Mouse (Mus musculus) heart, embryonic 14.5 days (tissue): ENCODE measurements around the gene Ifi27l2b. TPM values are rescaled to one million over a fixed set of nuclear protein-coding genes. Genes with fewer than 3 reads are reported as not detected.
"Not testable (repeated sequence)": the region's sequence is repeated elsewhere in the genome, so short reads cannot be mapped to it uniquely, and the experiment has no call there.

Source experiments
- ATAC-seq: fragments of 200-750 bp; cut with Nextera tagmentation; 2 replicates; pipeline ENCODE4 v1.8.0; 2017; ENCODE audit warnings: low read depth, moderate TSS enrichment; ENCODE audit not compliant: insufficient number of reproducible peaks, insufficient read depth, low FRiP score
- H3K27ac ChIP-seq, 2 experiments: fragments of 200-500 bp in 1 of 2; fragments of 300-500 bp in 1 of 2; sonication (generic) in 1 of 2; replicated peaks in 1 of 2; 2 replicates each; pipeline ENCODE4 v1.5.1; 2012 to 2014; ENCODE audit warnings: low read depth in 2 of 2, low read length in 2 of 2, control low read depth in 1 of 2, mild to moderate bottlenecking in 1 of 2, mixed read lengths in 1 of 2; ENCODE audit not compliant: control insufficient read depth in 1 of 2, insufficient read depth in 1 of 2
- H3K27me3 ChIP-seq: fragments of 300-500 bp; sonication (generic); 2 replicates; pipeline ENCODE4 v1.6.1; 2014; ENCODE audit warnings: mild to moderate bottlenecking, low read length, control low read depth; ENCODE audit not compliant: control insufficient read depth, insufficient read depth
- H3K36me3 ChIP-seq: fragments of 300-500 bp; sonication (generic); 2 replicates; pipeline ENCODE4 v1.6.1; 2014; ENCODE audit warnings: mild to moderate bottlenecking, control low read depth, low read length, mixed read lengths; ENCODE audit not compliant: control insufficient read depth, insufficient read depth
- H3K4me1 ChIP-seq, 2 experiments: fragments of 200-500 bp in 1 of 2; fragments of 300-500 bp in 1 of 2; sonication (generic) in 1 of 2; 2 replicates each; pipeline ENCODE4 v1.6.1; 2012 to 2014; ENCODE audit warnings: low read length in 2 of 2, control low read depth in 1 of 2, mixed read lengths in 1 of 2; ENCODE audit not compliant: control insufficient read depth in 2 of 2, insufficient read depth in 2 of 2
- H3K4me2 ChIP-seq: fragments of 300-500 bp; sonication (generic); 2 replicates; pipeline ENCODE4 v1.6.1; 2014; ENCODE audit warnings: mild to moderate bottlenecking, low read length
- H3K4me3 ChIP-seq, 2 experiments: fragments of 200-500 bp in 1 of 2; fragments of 300-500 bp in 1 of 2; sonication (generic) in 1 of 2; 2 replicates each; pipeline ENCODE4 v1.5.1; 2012 to 2014; ENCODE audit warnings: low read length in 2 of 2, mild to moderate bottlenecking in 2 of 2, control low read depth in 1 of 2, low read depth in 1 of 2, moderate library complexity in 1 of 2; ENCODE audit not compliant: control insufficient read depth in 1 of 2, insufficient read depth in 1 of 2
- H3K9ac ChIP-seq: fragments of 300-500 bp; sonication (generic); 2 replicates; pipeline ENCODE4 v1.6.1; 2014; ENCODE audit warnings: mild to moderate bottlenecking, low read length
- H3K9me3 ChIP-seq: fragments of 300-500 bp; sonication (generic); 2 replicates; pipeline ENCODE4 v1.6.1; 2016; ENCODE audit warnings: low read length, control low read depth; ENCODE audit not compliant: control insufficient read depth
- WGBS: fragments of 180-500 bp; shearing (Covaris S2); extraction: QIAGEN DNeasy Blood & Tissue Kit; methylation state at CpG from one replicate; pipeline ENCODE4 v1.1.7; 2014; 5-methylcytosine and 5-hydroxymethylcytosine counted together
- polyA plus RNA-seq: library from polyadenylated mRNA; unstranded; fragments of >200 nt; fragmentation: Nextera tagmentation; extraction: Ambion mirVana; gene quantifications from 2 replicates; pipeline ENCODE4 v1.2.1, GENCODE M21; 2014

The Ifi27l2b gene
- polyA plus RNA-seq, 1 experiment from 2014 or later = 0.68 TPM

GRCm38 (mm10) chr12:103487750-103488149, 30.7 kb upstream of the Ifi27l2b start:
- Histone ChIP-seq H3K27ac (no peak overlapping the region), H3K27me3 (no peaks in the 10 kb centered on the region), H3K36me3 (no peaks in the 10 kb centered on the region), H3K4me1 (no peaks in the 10 kb centered on the region), H3K9ac (no peak overlapping the region), H3K4me3 (no peak overlapping the region), H3K4me2 (no peak overlapping the region), H3K9me3 (no peaks in the 10 kb centered on the region)
- no peak for ATAC-seq
- WGBS = 68% methylated on average over 2 of the region's 2 CpGs

DNA sequence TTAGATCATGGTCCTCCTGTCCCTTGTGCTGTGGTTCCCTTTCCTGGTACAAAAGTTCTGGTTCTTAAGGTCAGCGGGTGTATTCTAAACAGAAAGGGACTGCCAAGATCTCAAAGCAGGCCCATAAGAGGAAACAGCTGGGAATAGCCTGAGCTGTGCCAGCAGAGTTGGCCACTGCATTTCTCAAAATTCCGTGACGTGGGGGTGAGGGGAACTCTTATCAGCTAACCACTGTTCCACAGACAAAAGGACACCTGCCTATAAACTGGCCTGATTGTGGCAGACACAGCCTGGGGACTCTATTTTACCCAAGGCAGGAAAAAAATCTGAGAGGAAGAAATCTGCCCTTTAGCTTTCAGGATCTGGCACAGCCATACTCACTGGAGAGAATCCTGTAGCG, 30.3 kb upstream of the Ifi27l2b start:
- no peak overlapping the region for H3K4me3 ChIP-seq
- ATAC-seq = peak; percentile 55; the same call in 1 of the 2 replicates
- H3K36me3 ChIP-seq = no peaks in the 10 kb centered on the region
- no peak overlapping the region for H3K4me2 ChIP-seq
- H3K9ac ChIP-seq = no peak overlapping the region
- H3K9me3 ChIP-seq = no peaks in the 10 kb centered on the region
- no peaks in the 10 kb centered on the region for H3K27me3 ChIP-seq
- H3K4me1 ChIP-seq = no peaks in the 10 kb centered on the region
- no peak overlapping the region for H3K27ac ChIP-seq
- WGBS = 41% methylated on average over 4 of the region's 4 CpGs

- H3K4me2 ChIP-seq = no peak overlapping the region
- no peak overlapping the region for H3K27ac ChIP-seq
- no peak for ATAC-seq
- H3K4me1 ChIP-seq = no peaks in the 10 kb centered on the region
- no peaks in the 10 kb centered on the region for H3K36me3 ChIP-seq
- 77% methylated on average over 1 of the region's 1 CpGs for WGBS
- no peaks in the 10 kb centered on the region for H3K9me3 ChIP-seq
- H3K27me3 ChIP-seq = no peaks in the 10 kb centered on the region
- H3K4me3 ChIP-seq = no peak overlapping the region
- no peak overlapping the region for H3K9ac ChIP-seq
These were observed 29.7 kb upstream of the Ifi27l2b start for GRCm38 (mm10) chr12:103486726-103487125.

GRCm38 (mm10) chr12:103484200-103484972, 27.4 kb upstream of the Ifi27l2b start:
- H3K9me3 ChIP-seq, H3K27ac ChIP-seq, H3K4me1 ChIP-seq, H3K27me3 ChIP-seq, H3K36me3 ChIP-seq, H3K4me2 ChIP-seq, H3K4me3 ChIP-seq, ATAC-seq, H3K9ac ChIP-seq: not testable (repeated sequence)
- WGBS = 72% methylated on average over 9 of the region's 9 CpGs

- no peak overlapping the region for H3K4me2 ChIP-seq
- H3K4me1 ChIP-seq = no peaks in the 10 kb centered on the region
- H3K27ac ChIP-seq = no peak overlapping the region
- 60% methylated on average over 2 of the region's 2 CpGs for WGBS
- H3K27me3 ChIP-seq = no peaks in the 10 kb centered on the region
- H3K9ac ChIP-seq = no peak overlapping the region
- H3K36me3 ChIP-seq = no peaks in the 10 kb centered on the region
- H3K9me3 ChIP-seq = no peaks in the 10 kb centered on the region
- H3K4me3 ChIP-seq = no peak overlapping the region
- no peak for ATAC-seq
These were observed 25.8 kb upstream of the Ifi27l2b start for GRCm38 (mm10) chr12:103482781-103483180.

DNA sequence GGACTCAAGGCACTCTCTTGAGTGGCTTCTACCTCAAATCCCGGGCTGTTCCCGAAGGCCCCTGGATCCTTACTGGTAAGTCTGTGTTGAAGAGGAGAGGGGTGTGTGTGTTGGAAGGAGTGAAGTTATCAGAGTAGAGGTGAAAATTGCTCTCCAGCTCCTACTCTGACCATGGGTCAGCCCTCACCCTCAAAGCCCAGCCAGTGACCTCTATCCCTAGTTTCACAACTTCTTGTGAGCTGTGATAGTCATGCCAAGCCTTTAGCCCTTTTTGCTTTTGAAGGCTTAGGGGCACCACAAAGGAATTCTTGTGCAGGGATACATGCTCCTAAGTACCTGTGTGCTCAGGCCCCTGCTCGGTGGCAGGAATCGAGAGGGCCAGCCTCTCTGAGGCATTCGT, 24.6 kb upstream of the Ifi27l2b start:
- H3K9me3 ChIP-seq = no peaks in the 10 kb centered on the region
- 64% methylated on average over 5 of the region's 5 CpGs for WGBS
- no peak overlapping the region for H3K27ac ChIP-seq
- no peak overlapping the region for H3K4me3 ChIP-seq
- no peak overlapping the region for H3K4me2 ChIP-seq
- no peaks in the 10 kb centered on the region for H3K27me3 ChIP-seq
- ATAC-seq = no peak
- H3K4me1 ChIP-seq = no peaks in the 10 kb centered on the region
- no peaks in the 10 kb centered on the region for H3K36me3 ChIP-seq
- H3K9ac ChIP-seq = no peak overlapping the region

DNA sequence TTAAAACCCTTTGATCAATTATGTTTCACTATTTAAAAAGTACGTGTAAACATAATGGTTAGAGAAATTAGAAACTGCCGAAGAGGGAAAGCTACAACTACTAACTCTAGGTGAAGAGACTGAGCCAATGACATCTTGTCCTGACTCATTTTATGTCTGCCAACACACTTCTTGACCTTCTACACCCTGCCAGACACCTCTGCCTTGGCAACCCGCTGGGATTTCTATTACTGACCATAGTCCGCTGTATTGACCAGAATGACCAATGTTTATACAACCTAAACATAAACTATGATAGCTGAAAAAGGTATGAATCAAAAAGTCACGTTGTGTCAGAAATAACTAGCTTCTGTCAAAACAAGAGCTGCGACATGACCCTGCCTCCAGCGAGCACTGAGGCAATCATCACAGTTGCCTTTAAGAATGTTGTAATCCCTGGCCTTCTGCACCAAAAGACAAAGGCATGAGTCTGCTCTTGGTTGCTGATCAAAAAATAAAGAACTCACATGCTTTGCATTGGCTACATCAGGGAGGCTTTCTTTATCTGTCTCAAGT, 20.5 kb upstream of the Ifi27l2b start:
- H3K36me3 ChIP-seq = no peaks in the 10 kb centered on the region
- no peak overlapping the region for H3K4me3 ChIP-seq
- ATAC-seq = no peak
- no peaks in the 10 kb centered on the region for H3K27me3 ChIP-seq
- no peaks in the 10 kb centered on the region for H3K4me1 ChIP-seq
- no peak overlapping the region for H3K4me2 ChIP-seq
- H3K9me3 ChIP-seq = no peaks in the 10 kb centered on the region
- 60% methylated on average over 7 of the region's 7 CpGs for WGBS
- no peak overlapping the region for H3K9ac ChIP-seq
- H3K27ac ChIP-seq = no peak overlapping the region
